Mouse (Mus musculus): ENCODE results near the gene Trpv1.

Trpv1 gene

DNA sequence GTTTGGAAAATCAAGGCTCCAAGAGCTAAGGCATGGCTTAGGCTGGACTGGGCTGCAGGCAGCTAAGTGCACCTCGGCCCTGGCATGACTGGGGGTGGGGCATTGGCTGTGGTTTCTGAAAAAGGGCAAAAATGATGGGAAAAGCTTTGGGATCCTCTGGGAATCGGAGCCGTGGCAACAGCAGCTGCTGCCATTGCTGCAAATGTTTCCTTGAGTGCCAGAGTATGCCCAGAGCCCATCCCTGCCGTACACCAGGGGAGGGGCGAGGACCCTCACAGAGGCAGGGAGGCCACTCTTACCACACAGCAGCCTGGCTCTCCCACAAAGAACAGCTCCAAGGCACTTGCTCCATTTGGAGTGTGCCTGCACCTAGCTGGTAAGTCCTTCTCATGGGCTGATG lies at the start of gene Trpv1:
TSS of gene Trpv1 (plus strand) at position 301 of the 400 bp plus-strand sequence.
- in situ Hi-C loops (cut with MboI; ENCODE audit: unreplicated experiment in 2 of 2): no loop called here

DNA sequence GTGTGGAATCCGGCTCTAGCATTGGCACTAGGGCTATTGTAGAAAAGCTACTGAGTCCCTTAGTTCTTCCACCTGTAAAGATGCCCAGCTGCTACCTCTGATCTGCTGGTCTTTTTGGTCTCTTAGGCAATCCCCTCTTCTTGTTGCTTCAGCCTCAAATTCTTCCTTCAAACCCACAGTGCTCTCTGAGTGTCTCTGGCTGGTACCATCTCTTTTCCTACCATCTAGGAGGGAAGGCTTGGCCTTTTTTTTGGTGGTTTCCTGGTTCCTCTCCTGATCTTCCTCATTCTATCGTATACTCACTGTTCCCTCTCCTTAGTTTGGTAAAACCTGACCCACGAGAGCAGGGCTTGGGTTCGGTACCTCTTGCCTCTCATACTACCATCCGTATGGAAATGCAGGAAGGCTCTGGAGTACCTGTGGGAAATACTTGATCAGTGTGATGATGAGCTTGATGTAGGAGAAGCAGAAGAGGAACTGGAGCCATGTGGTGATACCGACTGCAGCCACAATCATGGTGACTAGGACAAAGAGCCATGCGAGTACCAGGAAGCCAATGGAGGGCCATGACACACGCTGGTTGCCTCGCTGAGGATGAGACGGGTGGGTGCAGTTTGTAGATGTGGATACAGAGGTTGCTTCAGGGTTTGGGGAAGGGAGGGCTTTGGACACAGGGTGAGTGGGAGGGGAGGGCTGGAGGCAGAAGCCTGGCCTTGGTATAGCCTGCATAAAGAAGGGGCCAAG lies 48.0 kb upstream of the Trpv1 start:
- in situ Hi-C loops (cut with MboI; ENCODE audit: unreplicated experiment in 2 of 2): loop anchor here in 1 of 2 experiments (25.0 kb wide), 1 partner anchor 1651 kb away; the partner anchor contains the start of gene Mnt

DNA sequence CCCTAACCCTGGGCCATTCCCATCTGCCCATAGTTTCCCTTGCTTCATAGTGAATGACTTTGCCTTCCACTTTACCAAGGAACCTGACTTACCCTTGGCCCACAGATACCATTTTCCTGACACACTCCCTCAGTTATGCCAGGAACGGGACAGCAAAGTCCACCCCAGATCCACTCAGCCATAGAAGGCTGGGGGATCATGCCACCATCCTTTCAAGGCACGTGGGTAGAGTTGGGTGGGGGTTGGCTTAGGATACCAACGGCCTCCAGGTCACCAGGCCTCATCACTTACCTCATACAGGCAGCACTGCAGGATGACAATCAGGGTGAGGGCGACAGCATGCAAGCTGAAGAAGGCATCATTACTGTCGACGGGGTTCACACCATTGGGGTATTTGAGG lies 46.9 kb upstream of the Trpv1 start:
- in situ Hi-C loops (cut with MboI; ENCODE audit: unreplicated experiment in 2 of 2): loop anchor here in 1 of 2 experiments (25.0 kb wide), 1 partner anchor 1650 kb away; the partner anchor contains the start of gene Mnt

DNA sequence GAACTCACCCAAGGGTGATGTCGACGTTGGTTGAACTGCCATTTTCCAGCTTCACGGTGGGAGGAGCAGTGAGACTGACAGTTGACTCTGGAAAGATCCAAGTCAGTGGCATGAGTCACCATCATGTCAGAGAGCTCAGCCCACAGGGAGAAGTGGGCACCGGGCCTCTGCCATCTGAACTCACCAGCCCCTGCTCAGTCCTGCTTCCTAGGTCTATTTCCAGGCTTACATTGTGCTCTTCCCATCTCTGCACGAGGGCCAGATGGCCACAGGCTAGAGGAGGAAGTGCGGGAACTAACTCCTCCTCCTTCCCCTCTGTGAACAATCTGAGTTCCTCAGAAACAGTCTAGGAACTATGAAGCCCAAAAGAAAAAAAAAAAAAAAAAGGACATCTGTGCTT lies 41.0 kb upstream of the Trpv1 start:
- in situ Hi-C loops (cut with MboI; ENCODE audit: unreplicated experiment in 2 of 2): loop anchor here (10.0 to 25.0 kb wide), 2 partner anchors 118 to 1644 kb away; partner anchors contain the start of gene Mnt (in 1 of the 2)

DNA sequence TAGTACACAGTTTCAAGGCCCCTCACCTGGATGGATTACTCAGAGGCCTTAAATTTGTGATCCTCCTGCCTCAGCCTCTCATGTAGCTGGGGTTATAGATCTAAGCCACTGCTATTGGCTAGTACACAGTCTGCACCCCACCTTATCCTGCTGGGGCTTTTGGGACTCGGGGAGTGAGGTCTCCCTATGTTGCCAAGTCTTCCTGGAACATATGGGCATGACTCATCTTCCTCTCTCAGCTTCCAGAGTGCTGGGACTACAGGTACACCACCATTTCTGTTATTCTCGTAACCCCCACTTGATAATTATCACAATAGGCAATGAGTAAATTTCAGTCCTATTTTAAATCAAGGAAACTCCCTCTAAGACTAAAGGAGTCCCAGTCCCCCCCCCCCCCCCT lies 39.6 kb upstream of the Trpv1 start:
- in situ Hi-C loops (cut with MboI; ENCODE audit: unreplicated experiment in 2 of 2): loop anchor here (10.0 to 25.0 kb wide), 2 partner anchors 120 to 1643 kb away; partner anchors contain the start of gene Mnt (in 1 of the 2)

DNA sequence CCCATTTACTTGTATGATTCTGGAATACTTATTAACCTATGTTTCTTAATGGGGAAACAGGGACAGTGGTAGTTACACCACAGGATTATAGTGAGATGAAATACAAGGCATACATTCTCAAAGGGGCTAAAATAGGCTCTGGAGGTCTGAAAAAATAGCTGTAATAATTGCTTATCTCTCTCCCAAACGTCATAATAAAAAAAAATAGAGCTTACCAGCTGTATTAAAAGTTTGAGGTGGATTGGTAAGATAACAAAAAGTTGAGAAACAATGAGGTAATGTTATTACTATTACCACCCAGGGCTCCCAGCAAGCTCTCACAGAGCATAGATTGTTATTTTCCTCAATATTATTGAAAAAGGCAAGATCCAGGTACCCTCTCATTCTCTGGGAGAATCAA lies 35.9 kb upstream of the Trpv1 start:
- in situ Hi-C loops (cut with MboI; ENCODE audit: unreplicated experiment in 2 of 2): loop anchor here (10.0 to 25.0 kb wide), 2 partner anchors 123 to 1639 kb away; partner anchors contain the start of gene Mnt (in 1 of the 2)

DNA sequence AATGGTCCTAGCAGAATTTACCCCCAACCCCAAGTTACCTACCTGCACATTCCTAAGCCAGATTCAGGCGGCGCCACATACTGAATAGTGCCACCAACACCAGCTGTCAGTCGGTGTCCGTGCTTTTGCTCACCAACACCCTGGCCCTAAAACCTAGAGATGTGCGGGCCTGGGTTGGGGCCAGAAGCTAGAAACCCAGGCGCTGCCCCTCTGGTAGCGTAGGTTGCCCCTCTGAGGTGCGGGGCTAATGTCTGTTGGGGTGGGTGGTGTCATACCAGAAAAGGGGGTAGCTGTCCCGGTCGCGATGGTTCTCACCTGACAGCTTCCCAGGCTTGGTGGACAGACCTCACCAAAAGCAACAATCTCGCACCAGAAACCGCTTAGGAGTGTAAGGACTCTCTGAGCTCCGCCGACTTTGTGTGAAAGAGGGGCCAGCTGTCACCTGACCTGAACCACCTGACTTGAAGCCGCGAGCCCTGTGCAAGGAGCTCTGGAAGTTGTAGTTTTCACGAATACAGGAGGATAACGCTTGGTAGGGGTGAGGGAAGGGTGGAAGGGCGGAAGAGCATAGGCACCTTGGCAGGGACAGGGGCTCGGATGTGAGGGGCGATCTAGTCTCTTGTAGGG lies 35.4 kb upstream of the Trpv1 start, which contains the start of gene Ctns:
TSS of gene Ctns (minus strand) at position 440 of the 627 bp plus-strand sequence.
- in situ Hi-C loops (cut with MboI; ENCODE audit: unreplicated experiment in 2 of 2): loop anchor here (10.0 to 25.0 kb wide), 2 partner anchors 124 to 1639 kb away; partner anchors contain the start of gene Mnt (in 1 of the 2)

DNA sequence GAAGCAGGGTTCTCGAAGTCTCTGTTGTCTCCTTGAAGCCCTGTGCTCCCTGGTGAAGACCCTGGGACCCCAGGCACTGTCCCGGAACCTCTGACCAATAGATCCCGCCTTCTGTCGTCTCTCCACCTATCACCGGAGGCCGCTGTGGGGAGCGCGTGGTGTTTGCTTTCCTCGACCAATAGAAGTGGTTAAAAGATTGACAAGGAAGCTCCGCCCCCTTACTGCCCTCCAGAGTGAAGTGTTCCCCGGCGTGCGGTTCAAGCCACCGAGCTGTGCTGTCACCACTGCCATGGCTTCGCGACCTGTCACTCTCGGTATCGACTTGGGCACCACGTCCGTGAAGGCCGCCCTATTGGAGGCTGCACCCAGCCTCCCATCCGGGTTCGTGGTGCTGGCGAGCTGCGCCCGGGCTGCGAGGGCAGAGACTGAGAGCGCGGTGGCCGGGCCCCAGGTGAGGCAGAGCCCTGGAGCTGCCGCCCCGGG lies 34.8 kb upstream of the Trpv1 start, which contains the start of gene Shpk:
TSS of gene Shpk (plus strand) at position 231 of the 483 bp plus-strand sequence.
- in situ Hi-C loops (cut with MboI; ENCODE audit: unreplicated experiment in 2 of 2): loop anchor here (10.0 to 25.0 kb wide), 2 partner anchors 124 to 1638 kb away; partner anchors contain the start of gene Mnt (in 1 of the 2)

DNA sequence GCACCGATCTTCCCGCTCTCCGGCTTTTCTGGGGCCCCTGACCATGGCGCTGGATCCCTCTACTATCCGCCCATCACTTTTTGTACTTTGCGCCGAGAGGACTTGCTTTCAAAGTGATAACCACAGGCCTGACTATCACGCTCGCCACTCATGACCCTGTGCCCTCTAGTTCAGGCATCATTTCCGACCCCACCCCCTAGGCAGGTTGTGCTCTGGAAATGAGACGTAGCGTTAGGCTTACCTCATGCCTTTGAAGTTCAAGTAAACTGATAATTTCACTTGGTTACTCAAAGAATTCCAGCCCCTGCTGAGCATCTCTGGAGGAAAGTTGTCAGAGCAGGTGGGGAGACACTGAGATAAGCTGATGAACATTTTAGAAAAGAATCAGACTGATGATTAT lies 34.2 kb upstream of the Trpv1 start:
- in situ Hi-C loops (cut with MboI; ENCODE audit: unreplicated experiment in 2 of 2): loop anchor here (10.0 to 25.0 kb wide), 2 partner anchors 125 to 1637 kb away; partner anchors contain the start of gene Mnt (in 1 of the 2)

DNA sequence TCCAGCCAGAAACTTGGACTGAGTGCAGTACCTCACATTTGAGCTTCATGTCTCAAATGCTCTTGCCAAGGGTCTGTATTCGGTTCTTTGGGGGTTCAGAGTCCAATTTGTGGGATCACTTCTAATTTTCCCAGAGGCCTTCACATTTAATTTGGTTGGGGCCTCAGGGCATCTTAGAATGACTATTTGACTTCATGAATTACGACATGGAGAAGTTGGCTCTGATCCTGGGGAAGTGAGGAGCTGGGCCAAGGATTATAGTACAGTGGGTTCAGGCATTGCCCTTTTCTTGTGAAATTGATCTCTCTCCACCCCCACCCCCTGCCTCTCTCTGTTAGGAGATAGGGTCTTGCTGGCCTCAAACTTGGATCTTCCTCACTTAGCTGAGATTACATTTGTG lies 33.1 kb upstream of the Trpv1 start:
- in situ Hi-C loops (cut with MboI; ENCODE audit: unreplicated experiment in 2 of 2): no loop called here

DNA sequence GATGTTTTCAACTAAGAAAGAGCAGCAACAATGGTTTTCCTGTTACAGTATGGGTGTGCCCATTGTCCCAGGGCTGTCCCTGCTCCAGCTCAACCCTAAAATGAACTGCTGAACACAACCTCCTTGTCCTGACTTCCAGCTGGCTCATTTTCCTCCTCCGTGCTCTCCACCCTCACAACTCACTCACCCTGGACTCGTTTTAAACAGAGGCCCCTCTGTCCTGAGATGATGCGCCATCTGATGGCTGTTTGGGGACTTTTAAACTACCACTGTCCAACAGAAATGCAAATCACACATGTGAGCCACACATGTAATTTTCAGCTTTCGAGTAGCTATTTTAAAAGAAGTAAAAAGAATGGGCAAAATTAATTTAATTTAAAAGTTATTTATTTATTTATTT lies 32.5 kb upstream of the Trpv1 start:
- in situ Hi-C loops (cut with MboI; ENCODE audit: unreplicated experiment in 2 of 2): no loop called here

DNA sequence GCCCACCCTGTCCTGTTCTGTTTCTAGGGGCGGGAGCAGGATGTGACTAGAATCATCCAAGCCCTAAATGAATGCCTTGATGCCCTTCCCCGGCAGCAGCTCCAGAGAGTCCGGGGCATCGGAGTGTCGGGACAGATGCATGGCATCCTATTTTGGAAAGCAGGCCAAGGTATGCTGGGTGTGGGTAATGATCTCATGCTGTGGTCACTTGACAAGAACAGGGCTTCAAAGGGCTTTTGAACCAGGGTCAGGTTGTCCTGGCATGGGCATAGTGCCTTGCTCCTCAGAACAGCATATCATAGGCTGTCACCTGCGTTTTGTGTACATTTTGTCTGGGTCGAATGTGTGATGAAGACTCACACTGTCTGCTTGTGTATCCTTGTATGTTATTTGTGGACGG lies 30.2 kb upstream of the Trpv1 start:
- in situ Hi-C loops (cut with MboI; ENCODE audit: unreplicated experiment in 2 of 2): no loop called here

DNA sequence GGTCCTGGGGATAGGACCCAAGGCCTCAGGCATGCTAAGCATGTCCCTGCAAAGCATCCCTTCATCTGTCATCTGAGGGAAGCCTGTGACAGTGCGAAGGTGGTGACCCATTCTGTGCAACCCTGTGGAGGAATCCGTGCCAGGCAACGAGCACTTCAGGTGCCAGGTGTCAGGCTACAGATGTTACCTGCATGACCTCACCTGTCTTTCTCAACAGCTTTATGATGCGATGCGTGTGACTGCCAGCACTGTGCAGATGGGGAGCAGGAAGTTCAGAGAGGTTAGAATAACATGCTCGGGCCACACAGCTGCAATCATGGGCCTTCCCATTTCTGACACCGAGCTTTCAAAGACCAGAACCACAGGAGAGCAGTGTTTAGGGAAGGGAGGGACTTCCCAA lies 28.9 kb upstream of the Trpv1 start:
- in situ Hi-C loops (cut with MboI; ENCODE audit: unreplicated experiment in 2 of 2): no loop called here

DNA sequence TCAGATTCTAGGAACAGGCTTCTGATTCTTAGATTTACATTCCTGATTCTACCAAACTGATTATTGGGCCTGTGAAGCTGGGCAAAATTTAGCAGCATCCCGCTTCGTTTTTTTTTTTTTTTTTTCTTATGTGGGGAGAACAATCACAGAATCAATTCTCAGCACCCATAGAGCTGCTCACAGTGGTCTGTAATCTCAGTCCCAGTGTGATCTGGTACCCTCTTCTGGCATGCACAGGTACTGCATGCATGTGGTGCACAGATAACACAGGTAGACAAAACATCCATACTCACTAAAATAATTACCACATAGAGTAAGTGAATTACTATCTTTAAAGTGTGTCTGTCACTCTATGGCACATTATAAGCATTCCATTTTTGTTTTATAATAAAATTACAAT lies 26.5 kb upstream of the Trpv1 start:
- in situ Hi-C loops (cut with MboI; ENCODE audit: unreplicated experiment in 2 of 2): no loop called here

DNA sequence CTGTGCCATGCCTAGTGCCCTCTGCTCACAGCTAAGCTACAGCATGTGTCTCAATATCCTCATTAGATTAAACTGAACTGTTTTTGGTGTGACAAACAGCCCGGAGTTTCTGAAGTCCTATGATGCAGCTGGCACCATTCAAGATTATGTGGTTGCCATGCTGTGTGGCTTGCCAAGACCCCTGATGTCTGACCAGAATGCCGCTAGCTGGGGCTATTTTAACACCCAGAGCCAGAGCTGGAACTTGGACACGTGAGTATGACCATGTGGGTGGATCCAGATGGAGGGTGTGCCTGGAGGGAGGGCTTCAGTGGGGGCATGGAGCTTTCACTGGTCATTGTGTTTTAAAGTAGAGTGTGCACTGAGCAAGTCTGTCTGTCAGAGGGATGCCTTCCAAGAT lies 20.1 kb upstream of the Trpv1 start:
- in situ Hi-C loops (cut with MboI; ENCODE audit: unreplicated experiment in 2 of 2): no loop called here

DNA sequence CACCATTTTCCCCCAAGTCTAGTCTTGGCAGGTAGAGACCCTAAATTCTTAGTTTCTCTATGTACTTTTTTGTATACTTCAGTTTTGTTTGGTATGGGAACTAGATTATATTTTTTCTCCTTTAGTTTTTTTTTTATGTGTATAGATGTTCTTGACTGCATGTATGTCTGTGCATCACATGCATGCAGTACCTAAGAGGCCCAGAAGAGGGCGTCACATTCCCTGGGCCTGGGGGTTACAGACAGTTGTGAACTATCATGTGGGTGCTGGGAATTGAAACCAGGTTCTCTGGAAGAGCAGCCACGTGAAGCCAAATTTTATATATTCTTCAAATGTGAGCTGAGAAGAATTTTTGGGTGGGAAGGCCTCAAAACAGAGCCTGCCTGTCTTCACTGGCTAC lies 14.4 kb upstream of the Trpv1 start:
- in situ Hi-C loops (cut with MboI; ENCODE audit: unreplicated experiment in 2 of 2): no loop called here

DNA sequence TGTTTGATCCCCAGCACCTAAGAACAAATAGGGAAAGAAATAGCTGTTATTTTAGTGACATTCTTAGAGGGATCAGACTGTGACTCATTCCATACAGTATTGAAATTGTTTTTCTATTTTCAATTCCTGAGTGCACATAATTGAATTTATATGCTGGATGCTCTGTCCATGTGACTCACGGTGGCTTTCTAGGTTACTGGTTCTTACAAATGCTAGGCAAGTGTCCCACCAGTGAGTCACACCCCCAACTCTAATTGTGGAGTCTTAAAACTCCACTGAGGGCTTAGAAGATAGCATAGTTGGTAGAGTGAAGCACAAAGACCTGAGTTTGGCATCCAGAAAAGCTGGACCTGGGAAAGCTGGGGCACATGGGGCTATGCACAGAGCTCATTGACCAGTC lies 13.4 kb upstream of the Trpv1 start:
- in situ Hi-C loops (cut with MboI; ENCODE audit: unreplicated experiment in 2 of 2): no loop called here

DNA sequence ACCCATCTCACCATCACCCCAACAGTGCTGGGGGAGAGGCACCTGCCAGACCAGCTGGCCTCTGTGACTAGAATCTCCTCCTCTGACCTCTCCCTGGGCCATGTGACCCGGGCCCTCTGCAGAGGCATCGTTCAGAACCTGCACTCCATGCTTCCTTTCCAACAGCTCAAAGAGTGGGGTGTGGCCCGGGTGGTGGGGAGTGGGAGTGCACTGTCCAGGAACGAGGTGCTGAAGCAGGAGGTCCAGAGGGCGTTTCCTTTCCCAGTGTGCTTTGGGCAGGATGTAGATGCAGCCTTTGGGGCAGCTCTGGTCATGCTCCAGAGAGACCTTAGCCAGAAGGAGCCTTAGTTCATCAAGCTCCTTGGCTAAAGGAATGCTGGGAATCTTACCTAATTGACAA lies 11.2 kb upstream of the Trpv1 start:
- in situ Hi-C loops (cut with MboI; ENCODE audit: unreplicated experiment in 2 of 2): no loop called here

DNA sequence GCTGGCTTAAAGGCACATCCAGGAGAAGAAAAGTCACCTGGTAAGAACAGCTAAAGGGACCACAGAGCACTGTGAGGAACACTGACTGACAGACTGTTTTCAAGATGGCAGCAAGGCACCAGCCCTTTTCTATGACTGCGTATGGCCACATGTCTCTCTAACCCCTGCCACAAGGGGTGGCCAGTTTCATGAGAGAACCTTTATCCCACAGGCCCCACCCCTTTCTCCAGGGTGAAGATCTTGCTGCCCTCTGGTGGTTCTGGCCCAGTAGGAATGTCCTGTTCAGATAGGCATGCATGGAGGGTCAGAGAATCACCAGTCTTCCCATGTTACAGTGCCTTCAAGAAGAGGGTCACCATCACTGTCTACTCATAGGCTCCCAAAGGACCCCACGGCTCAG lies 10.1 kb upstream of the Trpv1 start:
- in situ Hi-C loops (cut with MboI; ENCODE audit: unreplicated experiment in 2 of 2): no loop called here

DNA sequence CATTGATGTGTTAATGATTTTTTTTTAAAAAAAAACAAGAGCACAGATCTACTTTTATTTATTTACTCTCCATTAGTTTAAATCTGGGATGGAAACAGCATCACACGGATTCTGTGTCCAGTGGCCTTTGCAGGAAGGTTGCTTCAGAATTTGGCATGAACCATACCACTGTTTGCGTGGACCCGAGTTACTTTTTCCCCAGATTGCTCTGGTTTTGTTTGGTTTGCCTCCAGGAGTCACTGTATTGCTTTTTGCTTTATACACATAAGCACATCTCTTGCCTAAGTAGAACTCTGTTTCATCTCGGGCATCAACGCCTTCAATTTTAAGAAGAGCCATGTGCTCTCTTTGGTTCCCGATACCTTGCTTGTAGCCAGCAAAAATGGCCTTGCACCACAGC lies 8.2 kb upstream of the Trpv1 start:
- in situ Hi-C loops (cut with MboI; ENCODE audit: unreplicated experiment in 2 of 2): no loop called here

DNA sequence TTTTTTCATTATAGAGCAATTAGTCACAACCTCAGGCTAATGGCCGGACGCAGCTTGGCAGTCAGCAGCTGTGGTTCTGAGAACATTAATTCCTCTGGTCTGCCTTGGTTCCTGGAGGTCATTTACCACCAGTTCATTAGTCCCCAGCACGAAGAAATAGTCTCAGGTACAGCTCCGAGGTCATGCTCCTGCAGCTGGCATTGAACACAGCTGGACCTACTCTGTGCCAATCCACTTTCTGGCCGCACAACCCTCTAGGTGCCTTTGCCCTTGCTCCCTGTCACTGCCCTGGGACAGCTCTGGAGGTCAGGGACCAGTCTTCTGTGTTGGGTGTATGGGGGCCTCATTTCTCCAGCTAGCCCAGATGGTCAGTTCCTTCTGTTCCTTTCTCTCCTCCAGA lies 5.2 kb upstream of the Trpv1 start:
- in situ Hi-C loops (cut with MboI; ENCODE audit: unreplicated experiment in 2 of 2): no loop called here

Measured in v-Abl transformed pro-B cells (cell line).